Mouse (Mus musculus) embryonic fibroblast, embryonic 13.5 days (primary cell): ENCODE results near the gene Cc2d2b.

Experiments used
- CTCF ChIP-seq: IDR thresholded peaks from 2 replicates; pipeline ENCODE4 v1.5.1; 2011; ENCODE audit warnings: mild to moderate bottlenecking, control low read depth, low read length, moderate library complexity, borderline replicate concordance; ENCODE audit not compliant: insufficient read depth
- POLR2A ChIP-seq: IDR thresholded peaks from 2 replicates; pipeline ENCODE4 v1.6.1; 2011; ENCODE audit warnings: low read depth, mild to moderate bottlenecking, control low read depth, low read length, moderate library complexity

GRCm38 (mm10) chr19:40716981-40717380 is 31.6 kb upstream of the Cc2d2b start:
- TF ChIP-seq CTCF (no peak), POLR2A (no peak)
